Mouse (Mus musculus): ENCODE results near the gene Eif3b. TPM values are rescaled to one million over a fixed set of nuclear protein-coding genes. Genes with fewer than 3 reads are reported as not detected.
A peak's percentile ranks its signal among the peaks of the same experiment; 100 is the strongest.
"Not testable (repeated sequence)": the region's sequence is repeated elsewhere in the genome, so short reads cannot be mapped to it uniquely, and the experiment has no call there.

The Eif3b gene
- total RNA-seq, 4 experiments from 2014 or later, result 76.2 to 86.8 (median 78.3) TPM

- DNase-seq (ENCODE audit: low spot score in 2 of 2), result no peak
These were observed 22.8 kb upstream of the Eif3b start for GRCm38 (mm10) chr5:140396166-140396940.

DNA sequence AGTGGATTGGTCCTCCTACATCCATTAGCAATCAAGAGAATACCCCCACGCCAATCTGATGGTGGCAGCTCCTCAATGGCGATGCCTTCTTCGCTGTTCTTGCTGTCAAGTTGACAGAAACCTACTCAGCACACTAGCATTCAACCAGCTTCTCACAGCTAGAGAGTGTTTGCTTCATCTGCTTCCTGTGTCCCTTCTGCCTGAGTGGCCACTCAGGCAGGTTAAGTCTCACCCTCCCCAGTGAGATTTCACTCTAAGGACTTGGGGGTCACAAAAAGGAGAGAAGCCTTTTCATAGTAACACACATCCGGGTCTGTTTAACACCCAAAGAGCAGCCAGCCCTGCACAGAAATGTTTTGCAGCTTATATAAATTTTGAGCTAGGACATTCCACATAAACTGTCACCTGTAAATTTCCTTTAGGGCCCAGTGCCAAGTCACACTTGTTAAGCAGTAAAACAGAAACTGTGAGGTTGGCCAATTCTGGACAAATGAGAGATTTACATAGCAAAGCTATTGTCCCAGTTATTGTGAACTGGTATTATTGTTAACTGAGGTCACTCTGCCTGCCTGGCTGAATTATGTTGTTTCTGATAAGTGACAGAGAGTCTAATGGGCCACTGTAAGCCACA, 16.4 kb upstream of the Eif3b start:
- no peak for DNase-seq (ENCODE audit: low spot score in 2 of 2)

DNA sequence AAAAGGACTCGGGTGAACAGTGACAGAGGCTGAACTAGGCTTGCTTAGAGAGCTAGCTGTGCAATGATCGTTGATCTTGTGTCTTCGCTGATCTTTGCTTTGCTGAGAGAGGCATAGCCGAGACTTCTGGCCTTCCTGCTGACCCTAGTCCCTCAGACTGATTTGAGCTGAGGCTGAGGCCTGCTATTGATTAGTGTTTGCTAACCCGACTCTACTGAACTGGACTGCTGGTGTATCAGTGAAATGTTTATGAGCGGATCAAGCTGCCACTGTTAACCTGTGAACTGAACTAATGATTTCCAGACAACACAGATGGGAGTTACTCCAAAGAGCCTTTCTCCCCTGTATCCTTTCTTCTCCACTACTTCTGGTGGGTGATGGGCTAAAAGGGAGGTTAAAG, 14.0 kb upstream of the Eif3b start:
- no peak for DNase-seq (ENCODE audit: low spot score in 2 of 2)

GRCm38 (mm10) chr5:140406666-140407065, 12.5 kb upstream of the Eif3b start:
- DNase-seq (ENCODE audit: low spot score in 2 of 2), result no peak

- no peak for DNase-seq (ENCODE audit: low spot score in 2 of 2)
These were observed 10.3 kb upstream of the Eif3b start for GRCm38 (mm10) chr5:140408801-140409200.

GRCm38 (mm10) chr5:140411339-140411738, 7.8 kb upstream of the Eif3b start:
- peak in 1 of 2 experiments; percentile 24 for DNase-seq (ENCODE audit: low spot score in 2 of 2)

GRCm38 (mm10) chr5:140414647-140415046, 4.5 kb upstream of the Eif3b start:
- DNase-seq (ENCODE audit: low spot score in 2 of 2), result no peak

DNA sequence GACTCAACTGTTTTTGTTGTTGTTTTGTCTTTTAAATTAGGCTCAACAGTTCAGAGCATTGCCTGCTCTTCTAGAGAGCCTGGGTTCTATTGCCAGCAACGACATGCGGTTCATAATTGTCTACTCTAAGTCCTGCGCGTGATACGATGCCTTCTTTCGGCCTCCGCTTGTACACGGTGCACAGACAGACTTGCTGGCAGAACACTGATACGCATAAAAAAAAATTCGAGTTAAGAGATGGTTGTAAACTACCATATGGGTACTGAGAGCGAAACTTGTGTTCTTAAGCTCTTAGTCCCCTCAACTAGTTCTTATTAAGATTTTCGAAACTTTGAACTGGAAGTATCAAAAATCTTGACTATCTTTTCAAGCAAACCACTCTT, 1.0 kb upstream of the Eif3b start:
- no peak for DNase-seq (ENCODE audit: low spot score in 2 of 2)

- no peak for DNase-seq (ENCODE audit: low spot score in 2 of 2)
These were observed 433 bp downstream of the Eif3b start for GRCm38 (mm10) chr5:140419442-140420080.

DNA sequence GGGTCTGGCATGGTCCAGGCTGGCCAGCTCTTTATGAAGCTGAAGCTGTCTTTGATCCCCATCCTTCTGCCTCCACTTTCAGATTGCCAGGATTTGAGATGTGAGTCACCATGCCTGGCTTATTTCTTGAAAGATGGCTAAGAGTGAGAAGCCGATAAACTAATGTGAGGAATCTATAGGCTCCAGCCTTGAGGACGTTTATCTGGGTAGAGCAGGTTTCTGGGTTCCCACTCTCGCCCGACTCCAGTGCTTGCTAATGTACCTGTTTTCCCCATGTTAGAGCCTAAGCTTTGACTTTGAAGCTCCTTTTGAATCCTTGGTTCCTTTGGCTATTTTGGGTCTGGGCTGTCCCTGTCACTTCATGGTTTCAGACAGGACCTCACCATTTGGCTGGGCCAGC, 1.5 kb downstream of the Eif3b start:
- no peak for DNase-seq (ENCODE audit: low spot score in 2 of 2)

GRCm38 (mm10) chr5:140425016-140425783, 6.1 kb downstream of the Eif3b start:
- no peak for DNase-seq (ENCODE audit: low spot score in 2 of 2)

- not testable (repeated sequence) for DNase-seq (ENCODE audit: low spot score in 2 of 2)
These were observed 20.0 kb downstream of the Eif3b start for GRCm38 (mm10) chr5:140439117-140439516.

DNA sequence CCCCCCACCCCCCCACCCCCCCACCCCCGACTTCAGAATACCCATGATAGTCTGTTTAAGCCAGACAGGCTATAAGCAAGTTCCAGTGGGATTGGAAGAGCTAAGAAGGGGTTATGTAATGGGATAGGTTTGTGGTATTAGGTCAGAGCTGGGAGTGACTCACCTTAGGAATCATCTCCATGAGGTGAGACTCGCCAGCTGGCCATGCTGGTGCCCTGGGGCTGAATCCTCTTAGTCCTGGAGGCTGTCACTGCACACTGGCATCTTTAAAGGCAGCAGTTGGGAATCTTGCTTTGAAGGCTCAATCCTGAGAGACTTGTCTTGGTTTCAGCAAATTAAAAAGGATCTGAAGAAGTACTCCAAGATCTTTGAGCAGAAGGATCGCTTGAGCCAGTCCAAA, 22.3 kb downstream of the Eif3b start:
- DNase-seq (ENCODE audit: low spot score in 2 of 2), result no peak

GRCm38 (mm10) chr5:140444012-140444411, 24.9 kb downstream of the Eif3b start:
- no peak for DNase-seq (ENCODE audit: low spot score in 2 of 2)

- DNase-seq (ENCODE audit: low spot score in 2 of 2), result no peak
These were observed 26.2 kb downstream of the Eif3b start, which contains the start of gene Gm4869 for GRCm38 (mm10) chr5:140445345-140445744. TSS of gene Gm4869 (plus strand) at chr5:140445645.

DNA sequence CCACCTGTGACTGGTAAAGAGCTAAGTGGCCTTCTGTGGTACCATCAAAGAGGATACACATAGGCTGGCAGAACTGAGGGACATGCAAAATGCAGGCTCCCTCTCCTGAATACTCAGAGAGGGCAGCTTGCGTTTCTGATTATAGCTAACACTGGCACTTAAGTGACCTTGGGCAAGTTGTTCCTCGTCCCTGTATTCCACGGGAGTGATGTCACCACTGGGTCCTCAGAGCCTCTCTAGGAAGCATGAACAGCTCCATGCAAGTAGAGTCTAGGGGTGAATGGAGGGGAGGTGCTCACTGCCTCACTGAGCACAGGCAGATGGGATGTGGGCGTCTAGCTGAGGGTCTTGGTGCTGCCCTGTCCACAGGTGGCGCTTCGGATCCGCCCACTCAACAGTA, 26.9 kb downstream of the Eif3b start:
- no peak for DNase-seq (ENCODE audit: low spot score in 2 of 2)

GRCm38 (mm10) chr5:140454488-140454887, 35.4 kb downstream of the Eif3b start:
- DNase-seq (ENCODE audit: low spot score in 2 of 2), result no peak

- no peak for DNase-seq (ENCODE audit: low spot score in 2 of 2)
These were observed 36.3 kb downstream of the Eif3b start for GRCm38 (mm10) chr5:140455466-140455865.

- no peak for DNase-seq (ENCODE audit: low spot score in 2 of 2)
These were observed 42.3 kb downstream of the Eif3b start for GRCm38 (mm10) chr5:140461476-140461875.

DNA sequence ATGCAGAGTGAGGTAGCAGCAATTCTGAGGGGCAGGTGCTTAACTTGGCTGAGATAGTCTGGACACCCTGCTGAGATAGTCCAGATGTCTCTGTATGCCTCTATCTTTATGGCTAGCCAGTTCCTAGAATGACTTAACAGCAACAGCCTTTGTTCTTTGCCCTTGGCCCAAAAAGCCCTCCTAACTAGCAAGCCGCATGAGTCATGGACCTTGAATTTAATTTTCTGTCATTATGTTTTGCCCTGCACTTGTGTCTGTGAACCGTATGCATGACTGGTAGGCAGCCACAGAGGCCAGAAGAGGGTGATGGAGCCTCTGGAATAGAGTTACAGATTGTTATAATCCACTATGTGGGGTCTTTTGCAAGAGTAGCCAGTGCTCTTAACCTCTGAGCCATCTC, 44.0 kb downstream of the Eif3b start:
- DNase-seq (ENCODE audit: low spot score in 2 of 2), result not testable (repeated sequence)

DNA sequence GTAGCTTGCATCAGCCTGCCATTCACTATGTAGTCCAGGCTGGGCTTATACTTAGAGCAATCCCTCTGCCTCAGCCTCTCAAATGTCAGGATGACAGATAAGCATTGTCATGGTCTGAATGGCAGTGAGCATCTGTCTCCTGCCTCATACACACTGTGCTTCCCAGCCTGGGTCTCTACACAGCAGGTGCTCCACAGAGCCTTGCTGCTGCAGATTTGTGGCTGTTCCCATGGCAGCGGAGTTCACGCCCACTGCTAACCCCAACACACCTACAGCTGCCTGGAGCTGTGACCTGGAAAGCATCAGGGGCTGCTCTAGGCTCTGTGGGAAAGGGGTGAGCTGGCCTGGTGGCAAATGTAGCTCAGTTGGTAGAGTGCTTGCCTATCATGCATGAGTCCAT, 45.8 kb downstream of the Eif3b start:
- DNase-seq (ENCODE audit: low spot score in 2 of 2), result no peak

DNA sequence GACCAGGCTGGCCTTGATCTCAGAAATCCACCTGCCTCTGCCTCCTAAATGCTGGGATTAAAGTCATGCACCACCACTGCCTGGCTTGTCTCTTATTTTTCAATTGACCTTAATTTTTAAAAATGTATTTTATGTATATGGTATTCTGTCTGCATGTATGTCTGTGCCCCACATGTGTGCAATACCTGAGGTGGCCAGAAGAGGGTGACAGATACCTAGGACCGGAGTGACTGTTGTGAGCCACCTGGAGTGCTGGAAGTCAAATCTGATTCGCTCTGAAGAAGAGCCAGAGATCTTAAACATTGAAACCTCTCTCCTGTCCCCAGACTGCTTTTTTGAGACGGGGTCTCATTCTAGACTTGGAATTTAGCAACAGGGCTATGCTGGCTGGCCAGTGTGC, 53.2 kb downstream of the Eif3b start:
- no peak for DNase-seq (ENCODE audit: low spot score in 2 of 2)
